Mouse (Mus musculus) urinary bladder, postnatal 36 days (tissue): Measurements from ENCODE around the gene Prss38.

Source experiments
- DNase-seq, 2 experiments: peaks; one replicate each; pipeline ENCODE4 v3.0.0; 2022; ENCODE audit warnings: low spot score in 2 of 2, mixed read lengths in 1 of 2

The Prss38 gene

GRCm38 (mm10) chr11:59324777-59325176 is 50.7 kb downstream of the Prss38 start:
- DNase-seq: no peak

GRCm38 (mm10) chr11:59322988-59323387 is 52.5 kb downstream of the Prss38 start:
- DNase-seq: no peak
